Mouse (Mus musculus) MEL (cell line): ENCODE results near the gene Pccb.

Experiments
- CTCF ChIP-seq, 3 experiments: IDR thresholded peaks in 2 of 3; conservative IDR thresholded peaks in 1 of 3; 2 replicates each; pipeline ENCODE4 v1.5.1; 2011 to 2012; ENCODE audit warnings: low read length in 3 of 3, low read depth in 2 of 3, mild to moderate bottlenecking in 2 of 3, improper control_type of control experiment in 1 of 3, inconsistent platforms in 1 of 3, mixed read lengths in 1 of 3, moderate library complexity in 1 of 3; ENCODE audit not compliant: control insufficient read depth in 1 of 3, insufficient read depth in 1 of 3, poor library complexity in 1 of 3, severe bottlenecking in 1 of 3
- MXI1 ChIP-seq: IDR thresholded peaks from 2 replicates; pipeline ENCODE4 v1.6.1; 2011; ENCODE audit warnings: mild to moderate bottlenecking, low read depth, low read length, improper control_type of control experiment
- NELFE ChIP-seq: IDR thresholded peaks from 2 replicates; pipeline ENCODE4 v1.6.1; 2011; ENCODE audit warnings: low read depth, low read length, improper control_type of control experiment
- POLR2A ChIP-seq, 2 experiments: IDR thresholded peaks; 2 replicates each; pipeline ENCODE4 v1.6.1; 2011 to 2012; ENCODE audit warnings: low read length in 2 of 2, mild to moderate bottlenecking in 2 of 2, control low read depth in 1 of 2, improper control_type of control experiment in 1 of 2, low read depth in 1 of 2, moderate library complexity in 1 of 2; ENCODE audit not compliant: control insufficient read depth in 1 of 2, insufficient read depth in 1 of 2, poor library complexity in 1 of 2
- POLR2AphosphoS5 ChIP-seq: IDR thresholded peaks from 2 replicates; pipeline ENCODE4 v1.6.1; 2012; ENCODE audit warnings: low read depth, borderline replicate concordance, mild to moderate bottlenecking, inconsistent platforms, low read length, moderate library complexity, mixed read lengths
- RCOR1 ChIP-seq: IDR thresholded peaks from 2 replicates; pipeline ENCODE4 v1.6.1; 2012; ENCODE audit warnings: low read depth, mild to moderate bottlenecking, inconsistent platforms, low read length, improper control_type of control experiment
- SMC3 ChIP-seq: IDR thresholded peaks from 2 replicates; pipeline ENCODE4 v1.6.1; 2011; ENCODE audit warnings: low read depth, low read length, improper control_type of control experiment
- TCF12 ChIP-seq: IDR thresholded peaks from 2 replicates; pipeline ENCODE4 v1.6.1; 2014; ENCODE audit warnings: low read depth, mild to moderate bottlenecking, inconsistent platforms, low read length, improper control_type of control experiment, moderate library complexity

- TF ChIP-seq SMC3 (no peak), CTCF (IDR thresholded peaks at IDR 0.05 in 2 of 3, conservative IDR thresholded peaks at IDR 0.05 in 1 of 3; ENCODE audit: control insufficient read depth in 1 of 3, insufficient read depth in 1 of 3, low read depth in 2 of 3, low read length in 3 of 3, poor library complexity in 1 of 3, severe bottlenecking in 1 of 3) (no peak), MXI1 (no peak), NELFE (no peak), POLR2A (IDR thresholded peaks at IDR 0.05; ENCODE audit: control insufficient read depth in 1 of 2, insufficient read depth in 1 of 2, low read depth in 1 of 2, low read length in 2 of 2, poor library complexity in 1 of 2) (no peak), TCF12 (no peak), RCOR1 (no peak), POLR2AphosphoS5 (no peak)
These were observed 3.9 kb upstream of the Pccb start for GRCm38 (mm10) chr9:101038634-101039033.
